Mouse (Mus musculus) granulocyte monocyte progenitor cell, adult 5-6 weeks (primary cell): ENCODE measurements around the gene Adprm. TPM values are rescaled to one million over a fixed set of nuclear protein-coding genes. Genes with fewer than 3 reads are reported as not detected.

Experiments
- ATAC-seq: replicated peaks from 2 replicates; pipeline ENCODE4 v1.8.0; 2016; ENCODE audit warnings: mild to moderate bottlenecking, moderate TSS enrichment, inconsistent platforms; ENCODE audit not compliant: poor library complexity, severe bottlenecking
- total RNA-seq, 2 experiments: library from RNA; stranded (forward) in 1 of 2; stranded (reverse) in 1 of 2; fragments of 200-712, 200-1000 nt in 1 of 2; fragments of >200 nt in 1 of 2; fragmentation: Nextera tagmentation in 1 of 2; gene quantifications; 2 replicates each; pipeline ENCODE4 v1.2.3; 2014 to 2017

Adprm gene
- total RNA-seq, 2 experiments from 2014 or later, result 30.6 to 35.8 TPM

GRCm38 (mm10) chr11:67078000-67078399 is 25.6 kb upstream of the Adprm start, which contains the start of gene Myh3:
Gene Myh3 (plus strand): TSS chr11:67078300.
- no peak for ATAC-seq

GRCm38 (mm10) chr11:67077435-67077834 is 25.0 kb upstream of the Adprm start:
- ATAC-seq, result no peak

- ATAC-seq, result no peak
These were observed 24.4 kb upstream of the Adprm start for GRCm38 (mm10) chr11:67076781-67077180.

DNA sequence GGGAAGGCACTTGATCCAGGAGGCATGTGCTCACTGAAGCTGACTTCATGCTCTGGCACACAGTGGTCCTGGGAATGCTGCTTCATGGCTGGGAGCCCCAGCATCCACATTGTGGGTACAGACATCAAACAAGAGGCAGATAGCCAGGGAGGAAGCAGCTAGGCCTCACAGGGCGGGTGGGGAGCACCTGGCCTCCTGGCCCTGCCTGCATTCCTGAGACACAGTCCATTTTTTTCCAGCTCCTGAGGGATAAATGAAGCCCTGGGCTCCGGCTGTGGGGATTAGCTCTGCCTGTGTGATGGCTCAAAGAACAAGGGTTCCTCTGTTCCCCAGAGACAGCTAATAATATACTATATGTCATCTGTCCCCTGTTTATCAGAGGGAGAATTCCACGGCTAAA is 22.6 kb upstream of the Adprm start:
- no peak for ATAC-seq

GRCm38 (mm10) chr11:67072615-67073130 is 20.3 kb upstream of the Adprm start:
- ATAC-seq, result no peak

GRCm38 (mm10) chr11:67067741-67068140 is 15.3 kb upstream of the Adprm start:
- ATAC-seq, result no peak

DNA sequence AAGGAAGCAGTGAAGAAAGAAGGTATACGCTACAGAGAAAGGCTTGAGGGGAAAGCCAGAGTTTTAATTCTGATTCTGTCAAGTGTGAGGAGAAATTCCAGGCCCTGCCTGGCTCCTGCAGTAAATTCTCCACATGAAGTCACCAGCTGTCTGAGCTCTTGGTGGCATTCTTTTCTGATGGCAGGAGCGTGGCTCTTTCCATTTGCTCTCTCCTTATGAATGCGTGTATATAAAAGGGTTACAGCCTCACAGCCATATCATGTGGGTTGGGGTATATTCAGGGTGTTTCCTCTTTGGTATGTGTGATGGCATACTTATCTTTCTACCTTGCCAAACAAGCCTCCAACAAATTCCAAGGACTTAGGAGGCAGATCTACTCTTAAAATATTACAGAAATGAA is 10.3 kb upstream of the Adprm start:
- no peak for ATAC-seq

- ATAC-seq, result no peak
These were observed 8.9 kb upstream of the Adprm start for GRCm38 (mm10) chr11:67061311-67061710.

GRCm38 (mm10) chr11:67054754-67055365 is 2.5 kb upstream of the Adprm start:
- no peak for ATAC-seq

- ATAC-seq, result no peak
These were observed 596 bp downstream of the Adprm start for GRCm38 (mm10) chr11:67051676-67052320.

DNA sequence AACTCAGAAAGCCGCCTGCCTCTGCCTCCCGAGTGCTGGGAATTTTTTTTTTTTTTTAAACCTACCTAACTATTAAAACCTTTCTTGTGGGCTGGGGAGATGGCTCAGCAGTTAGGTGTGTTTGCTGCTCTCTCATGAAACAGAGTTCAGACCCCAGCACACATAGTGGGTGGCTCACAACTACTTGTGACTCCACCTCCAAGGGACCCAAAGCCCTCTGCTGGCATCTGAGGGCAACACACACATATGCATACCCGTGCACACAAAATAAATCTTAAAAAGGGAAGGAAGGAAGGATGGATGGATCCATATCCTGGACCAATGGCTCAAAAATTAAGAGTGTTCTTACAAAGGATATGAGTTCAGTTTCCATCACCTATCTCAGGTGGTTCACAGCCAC is 3.1 kb downstream of the Adprm start:
- ATAC-seq, result no peak

DNA sequence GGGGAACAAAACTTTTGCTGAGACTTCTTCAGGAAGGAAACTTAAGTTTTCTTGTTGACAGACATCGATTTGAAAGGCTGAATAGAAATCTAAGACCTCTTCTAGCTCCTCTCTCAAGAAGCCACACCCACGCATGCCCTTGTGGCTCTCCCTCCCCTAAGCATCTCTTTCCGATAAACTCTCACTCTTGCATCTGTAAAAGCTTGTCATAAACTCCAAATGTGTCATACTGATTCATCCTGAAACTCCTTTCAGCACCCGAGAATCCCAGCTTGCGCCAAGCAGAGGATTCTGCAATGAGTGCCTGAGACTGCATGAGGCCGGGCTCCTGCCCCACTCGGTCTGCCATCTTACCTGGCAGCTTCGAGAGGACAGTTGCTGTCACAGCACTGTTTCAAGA is 3.9 kb downstream of the Adprm start:
- no peak for ATAC-seq

- peak; percentile 86 for ATAC-seq
These were observed 5.2 kb downstream of the Adprm start for GRCm38 (mm10) chr11:67047199-67047598.

- ATAC-seq, result no peak
These were observed 7.4 kb downstream of the Adprm start for GRCm38 (mm10) chr11:67044959-67045358.

- ATAC-seq, result no peak
These were observed 9.4 kb downstream of the Adprm start for GRCm38 (mm10) chr11:67043007-67043406.

DNA sequence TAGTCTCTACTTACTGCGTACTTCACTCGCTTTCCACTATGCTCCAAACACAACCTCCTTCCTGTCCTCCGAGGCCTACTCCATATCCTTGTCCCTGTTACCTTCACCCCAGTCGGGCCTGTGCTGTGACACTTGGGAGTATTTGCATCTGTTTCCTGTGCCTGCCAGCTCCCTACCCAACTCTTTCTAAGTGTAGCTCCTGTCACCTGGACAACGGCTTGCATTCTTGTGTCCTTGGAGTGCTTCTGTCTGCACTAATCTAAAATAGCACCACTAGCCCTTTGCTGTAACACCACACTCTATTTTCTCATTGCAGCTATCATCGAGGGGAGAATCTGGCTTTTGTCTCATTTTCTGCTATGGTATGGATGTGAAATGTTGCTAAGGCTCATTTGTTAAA is 11.9 kb downstream of the Adprm start:
- ATAC-seq, result no peak

- ATAC-seq, result peak; percentile 58; the same call in 1 of the 2 replicates
These were observed 12.6 kb downstream of the Adprm start for GRCm38 (mm10) chr11:67039799-67040198.

GRCm38 (mm10) chr11:67036892-67037291 is 15.5 kb downstream of the Adprm start:
- no peak for ATAC-seq

DNA sequence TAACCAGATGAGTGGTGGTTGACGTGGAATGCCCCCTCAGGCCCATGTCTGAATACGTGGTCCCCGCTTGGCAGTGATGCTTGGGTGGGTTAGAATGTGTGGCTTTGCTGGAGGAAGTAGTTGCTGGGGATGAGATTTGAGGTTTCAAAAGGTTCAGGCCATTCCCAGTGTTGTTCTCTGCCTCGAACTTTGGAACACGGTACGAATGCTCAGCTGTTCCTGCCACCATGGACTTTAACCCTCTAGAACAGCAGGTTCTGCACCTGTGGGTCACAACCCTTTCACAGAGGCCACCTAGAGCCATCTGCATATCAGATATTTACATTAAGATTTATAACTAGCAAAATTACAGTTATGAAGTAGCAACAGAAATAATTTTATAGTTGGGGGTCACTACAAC is 16.2 kb downstream of the Adprm start:
- no peak for ATAC-seq

DNA sequence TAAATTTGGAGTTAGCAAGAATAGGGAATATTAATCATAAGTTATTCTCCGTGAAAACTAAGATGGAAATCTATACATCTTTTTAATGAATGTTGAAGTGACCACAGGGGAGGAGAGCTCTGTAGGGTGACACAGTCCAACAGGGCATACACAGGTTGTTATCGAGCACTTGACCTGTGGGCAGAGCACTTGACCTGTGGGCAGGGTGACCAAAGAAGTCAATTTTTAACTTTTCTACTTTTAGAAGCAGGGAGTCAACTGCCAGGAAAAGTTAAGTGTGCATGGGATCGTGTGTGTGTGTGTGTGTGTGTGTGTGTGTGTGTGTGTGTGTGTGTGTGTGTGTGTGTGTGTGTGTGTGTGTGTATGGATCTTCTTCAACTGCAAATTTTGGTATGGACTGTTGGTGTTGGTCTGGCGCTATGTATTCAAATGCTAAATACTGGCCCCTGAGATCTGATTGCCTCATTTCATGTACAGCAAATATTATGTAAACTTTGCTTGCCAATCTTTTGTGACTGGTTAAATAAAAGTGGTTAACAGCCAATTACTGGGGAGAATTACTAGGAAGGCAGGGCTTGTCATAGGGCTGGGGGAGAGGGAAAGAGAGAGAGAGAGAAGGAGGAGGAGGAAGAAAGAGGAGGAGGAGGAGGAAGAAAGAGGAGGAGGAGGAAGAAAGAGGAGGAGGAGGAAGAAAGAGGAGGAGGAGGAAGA is 17.5 kb downstream of the Adprm start:
- ATAC-seq, result no peak

GRCm38 (mm10) chr11:67031603-67031915 is 20.8 kb downstream of the Adprm start:
- no peak for ATAC-seq
